Mouse (Mus musculus) common myeloid progenitor, adult 5-6 weeks (primary cell): ENCODE results near the gene Acap2. TPM values are rescaled to one million over a fixed set of nuclear protein-coding genes. Genes with fewer than 3 reads are reported as not detected.

Source experiments
- ATAC-seq: replicated peaks from 2 replicates; pipeline ENCODE4 v1.8.0; 2016; ENCODE audit warnings: low read depth, mild to moderate bottlenecking, moderate TSS enrichment, inconsistent platforms; ENCODE audit not compliant: poor library complexity, severe bottlenecking
- total RNA-seq: library from RNA; stranded (forward); fragments of 200-1000, 187-1606 nt; gene quantifications from 2 replicates; pipeline ENCODE4 v1.2.3, GENCODE M21; 2017

The Acap2 gene
- total RNA-seq, 1 experiment from 2014 or later, result 36.3 TPM

GRCm38 (mm10) chr16:31209911-31210310, 8.9 kb upstream of the Acap2 start:
- peak; percentile 92 for ATAC-seq

GRCm38 (mm10) chr16:31205726-31206125, 4.7 kb upstream of the Acap2 start:
- no peak for ATAC-seq

GRCm38 (mm10) chr16:31205187-31205586, 4.1 kb upstream of the Acap2 start:
- no peak for ATAC-seq

- ATAC-seq, result no peak
Measured at GRCm38 (mm10) chr16:31204216-31204615, 3.2 kb upstream of the Acap2 start.

- ATAC-seq, result no peak
Measured at GRCm38 (mm10) chr16:31201704-31202103, 659 bp upstream of the Acap2 start.

- peak; percentile 26 for ATAC-seq
Measured at GRCm38 (mm10) chr16:31199926-31200789, 887 bp downstream of the Acap2 start.

- no peak for ATAC-seq
Measured at GRCm38 (mm10) chr16:31199591-31199925, 1.5 kb downstream of the Acap2 start.

- no peak for ATAC-seq
Measured at GRCm38 (mm10) chr16:31196971-31197370, 4.1 kb downstream of the Acap2 start.

- no peak for ATAC-seq
Measured at GRCm38 (mm10) chr16:31192526-31192925, 8.5 kb downstream of the Acap2 start.

GRCm38 (mm10) chr16:31191818-31192217, 9.2 kb downstream of the Acap2 start:
- peak; percentile 92 for ATAC-seq

GRCm38 (mm10) chr16:31190426-31190825, 10.6 kb downstream of the Acap2 start:
- ATAC-seq, result no peak

GRCm38 (mm10) chr16:31189291-31189690, 11.8 kb downstream of the Acap2 start:
- no peak for ATAC-seq

GRCm38 (mm10) chr16:31188799-31189198, 12.2 kb downstream of the Acap2 start:
- no peak for ATAC-seq

- ATAC-seq, result no peak
Measured at GRCm38 (mm10) chr16:31188270-31188669, 12.8 kb downstream of the Acap2 start.

- no peak for ATAC-seq
Measured at GRCm38 (mm10) chr16:31187192-31187591, 13.9 kb downstream of the Acap2 start.

- ATAC-seq, result no peak
Measured at GRCm38 (mm10) chr16:31185757-31186156, 15.3 kb downstream of the Acap2 start.

GRCm38 (mm10) chr16:31184727-31185126, 16.3 kb downstream of the Acap2 start:
- ATAC-seq, result no peak

- ATAC-seq, result no peak
Measured at GRCm38 (mm10) chr16:31182576-31182975, 18.5 kb downstream of the Acap2 start.

- ATAC-seq, result no peak
Measured at GRCm38 (mm10) chr16:31180843-31181242, 20.2 kb downstream of the Acap2 start.

- no peak for ATAC-seq
Measured at GRCm38 (mm10) chr16:31179384-31179783, 21.7 kb downstream of the Acap2 start.

GRCm38 (mm10) chr16:31174880-31175638, 26.0 kb downstream of the Acap2 start:
- ATAC-seq, result no peak
